Mouse (Mus musculus) bone marrow macrophage, adult 2 months (primary cell): ENCODE results near the gene Fam186b. TPM values are rescaled to one million over a fixed set of nuclear protein-coding genes. Genes with fewer than 3 reads are reported as not detected.
"Not testable (repeated sequence)": the region's sequence is repeated elsewhere in the genome, so short reads cannot be mapped to it uniquely, and the experiment has no call there.

Experiments
- H3K27ac ChIP-seq: 2 replicates; pipeline ENCODE4 v1.5.1; 2012; ENCODE audit warnings: low read depth, low read length; ENCODE audit not compliant: insufficient read depth
- H3K4me1 ChIP-seq: 2 replicates; pipeline ENCODE4 v1.6.1; 2012; ENCODE audit warnings: low read length; ENCODE audit not compliant: control insufficient read depth, insufficient read depth
- H3K4me3 ChIP-seq: 2 replicates; pipeline ENCODE4 v1.5.1; 2012; ENCODE audit warnings: mild to moderate bottlenecking, low read length, moderate library complexity; ENCODE audit not compliant: insufficient read depth
- CTCF ChIP-seq: IDR thresholded peaks from 2 replicates; pipeline ENCODE4 v1.5.1; 2012; ENCODE audit warnings: low read depth, mild to moderate bottlenecking, low read length, moderate library complexity
- POLR2A ChIP-seq: IDR thresholded peaks from 2 replicates; pipeline ENCODE4 v1.6.1; 2012; ENCODE audit warnings: mild to moderate bottlenecking, low read depth, low read length, borderline replicate concordance
- polyA plus RNA-seq: library from polyadenylated mRNA; stranded (reverse); fragments of >200 nt; gene quantifications from 2 replicates; pipeline ENCODE4 v1.2.4, GENCODE M21; 2012; ENCODE audit not compliant: missing spikeins, insufficient read depth, insufficient read length

Gene Fam186b
- polyA plus RNA-seq, 1 experiment = not detected

DNA sequence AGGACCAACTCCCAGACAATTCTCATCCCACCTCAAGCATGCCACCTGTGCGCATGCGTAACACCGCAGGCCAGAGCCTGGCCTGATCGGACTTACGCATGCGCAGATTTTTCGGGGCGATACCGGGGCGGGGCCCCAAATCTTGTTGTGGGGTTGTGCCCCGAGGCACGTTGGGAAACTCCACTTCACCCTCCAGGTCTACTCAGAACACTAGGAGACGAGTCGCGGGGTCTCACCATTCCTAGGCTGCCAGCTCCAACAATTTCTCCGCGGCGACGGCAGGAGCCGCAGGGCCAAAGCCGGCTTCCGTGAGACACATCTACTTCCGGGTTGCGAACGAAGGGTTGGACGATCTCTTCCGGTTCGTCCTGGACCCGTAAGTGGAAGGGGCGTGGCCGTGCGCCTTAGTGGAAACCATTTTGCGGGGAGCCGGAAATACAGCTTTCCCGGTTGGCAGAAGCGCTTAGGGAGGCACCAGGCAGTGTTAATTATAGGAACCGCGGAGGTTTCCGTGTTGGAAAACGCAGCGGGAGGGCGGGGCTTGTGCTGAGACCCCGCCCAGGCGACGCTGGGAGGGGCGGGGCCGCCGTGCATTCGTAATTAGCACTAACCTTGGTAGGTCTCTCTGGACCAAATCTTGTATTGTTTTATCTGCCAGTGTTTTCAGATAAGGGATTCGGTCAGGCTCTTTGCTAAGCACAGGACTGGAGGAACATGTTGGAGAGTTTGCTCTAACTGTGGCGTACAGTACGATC is 43.9 kb downstream of the Fam186b start, which contains the start of gene Mcrs1:
Gene Mcrs1 (minus strand): TSS at position 336 of the 755 bp plus-strand sequence.
- Histone ChIP-seq H3K4me1 (peaks cover 15% of the 10 kb centered on the region), H3K27ac (peak within 1 kb of the TSS; percentile 96)
- TF ChIP-seq POLR2A = no peak; the same call in 1 of the 2 replicates
- no peak for TF ChIP-seq CTCF

DNA sequence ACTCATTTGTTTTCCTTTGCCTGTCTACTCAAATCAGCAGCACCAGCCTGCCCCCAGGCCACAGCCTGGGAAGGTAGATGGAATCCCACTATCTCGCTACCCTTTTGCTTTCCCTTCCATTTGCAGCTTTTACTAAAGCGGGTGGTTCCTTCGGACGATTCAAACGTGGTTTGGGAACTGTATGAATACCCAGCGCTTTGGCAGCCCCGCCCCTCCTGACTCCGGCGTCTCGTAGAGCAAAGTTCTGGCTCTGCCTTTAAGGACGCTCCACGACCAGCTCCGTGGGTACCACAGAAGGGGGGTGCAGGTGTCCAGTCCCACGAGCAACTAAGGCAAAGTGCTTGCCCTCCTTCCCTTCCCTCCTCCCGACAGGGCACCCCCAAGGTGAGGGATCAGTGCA is 44.6 kb downstream of the Fam186b start:
- not testable (repeated sequence) for H3K27ac ChIP-seq
- Histone ChIP-seq H3K4me3 (peak overlapping the region; percentile 76), H3K4me1 (peaks cover 15% of the 10 kb centered on the region)

More for the DNA sequence above, 43.9 kb downstream of the Fam186b start, which contains the start of gene Mcrs1:
- H3K4me3 ChIP-seq = peak within 1 kb of the TSS; percentile 76

DNA sequence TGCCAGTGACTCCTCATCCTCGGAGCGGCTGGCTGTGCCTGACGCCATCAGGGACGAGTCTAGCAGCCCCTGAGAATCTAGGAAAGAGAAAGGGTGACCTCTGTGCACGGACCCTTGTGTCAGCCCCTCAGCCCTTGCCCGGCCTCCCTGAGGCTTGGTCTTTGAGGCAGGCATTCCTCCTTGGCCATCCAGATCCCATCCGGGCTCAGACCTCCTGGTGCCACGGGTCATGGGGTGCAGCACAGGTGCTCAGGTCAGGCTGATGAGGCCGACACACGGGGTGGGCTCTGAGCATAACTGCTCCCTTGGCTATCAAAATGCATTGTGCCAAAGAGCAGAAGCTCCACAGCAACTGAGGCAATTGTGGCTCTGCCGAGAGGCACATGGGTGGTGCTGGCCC is 45.8 kb downstream of the Fam186b start:
- no peak for TF ChIP-seq CTCF
- TF ChIP-seq POLR2A = no peak
- peaks cover 13% of the 10 kb centered on the region for H3K4me1 ChIP-seq
- no peak overlapping the region for H3K27ac ChIP-seq
- H3K4me3 ChIP-seq = no peak overlapping the region

DNA sequence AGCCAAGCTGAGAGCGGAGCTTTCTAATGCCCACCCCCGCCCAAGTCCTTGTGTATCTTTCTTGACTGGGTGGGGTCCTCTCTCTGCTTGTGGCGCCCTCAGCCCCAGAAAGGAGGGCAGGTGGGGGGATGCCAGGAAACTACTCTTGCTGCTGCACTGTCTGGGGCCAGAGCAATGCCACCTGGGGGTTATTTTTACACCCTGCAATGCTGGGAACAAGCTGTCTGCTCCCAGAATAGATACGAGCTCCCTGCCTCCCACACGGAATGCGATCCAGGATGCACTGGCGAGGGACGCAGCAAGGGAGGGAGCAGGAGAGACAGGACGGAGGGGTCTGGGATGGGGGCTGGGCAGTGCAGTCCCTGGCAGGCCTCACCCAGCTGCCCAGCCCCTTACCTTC is 46.7 kb downstream of the Fam186b start:
- Histone ChIP-seq H3K27ac (no peak overlapping the region), H3K4me1 (peaks cover 8% of the 10 kb centered on the region), H3K4me3 (no peak overlapping the region)
- TF ChIP-seq POLR2A = no peak
- no peak for TF ChIP-seq CTCF

DNA sequence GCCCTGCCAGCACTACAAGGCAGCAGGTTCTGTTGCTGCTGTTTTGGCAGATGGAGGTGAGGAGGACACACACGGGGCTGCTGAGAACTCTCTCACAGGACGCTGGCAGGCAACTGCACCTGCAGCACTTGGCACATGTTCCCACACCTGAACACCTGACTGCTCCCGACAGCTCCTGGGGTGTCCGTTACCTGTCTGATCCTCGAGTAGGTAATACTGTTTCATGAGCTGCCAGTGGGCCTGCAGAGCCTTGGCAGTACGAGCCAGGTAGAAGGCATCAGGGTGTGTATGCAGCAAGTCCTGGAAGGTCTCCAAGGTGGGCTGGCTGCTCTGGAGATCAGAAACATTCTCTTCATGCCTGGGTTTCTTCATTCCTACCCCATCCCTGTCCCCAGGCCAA is 49.0 kb downstream of the Fam186b start:
- not testable (repeated sequence) for H3K27ac ChIP-seq, H3K4me3 ChIP-seq, H3K4me1 ChIP-seq

DNA sequence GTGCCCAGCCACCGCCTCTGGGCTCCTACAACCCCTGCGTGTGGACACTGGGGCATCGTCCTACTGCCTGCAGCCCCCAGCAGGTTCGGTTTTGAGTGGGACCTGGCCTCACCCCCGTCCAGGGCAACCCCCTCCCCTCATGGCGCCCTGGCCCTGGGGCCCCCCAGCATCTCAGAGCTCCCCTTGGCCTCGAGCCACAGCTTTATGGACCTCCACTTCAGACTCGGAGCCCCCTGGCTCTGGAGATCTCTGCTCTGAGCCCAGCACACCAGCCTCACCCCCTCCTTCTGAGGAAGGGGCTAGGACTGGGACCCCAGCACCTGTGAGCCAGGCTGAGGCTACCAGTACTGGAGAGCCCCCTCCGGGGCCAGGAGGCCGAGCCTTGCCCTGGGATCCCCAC is 53.6 kb downstream of the Fam186b start:
- H3K4me3 ChIP-seq = no peak overlapping the region
- no peaks in the 10 kb centered on the region for H3K4me1 ChIP-seq
- H3K27ac ChIP-seq = no peak overlapping the region
- TF ChIP-seq CTCF (no peak), POLR2A (no peak)

DNA sequence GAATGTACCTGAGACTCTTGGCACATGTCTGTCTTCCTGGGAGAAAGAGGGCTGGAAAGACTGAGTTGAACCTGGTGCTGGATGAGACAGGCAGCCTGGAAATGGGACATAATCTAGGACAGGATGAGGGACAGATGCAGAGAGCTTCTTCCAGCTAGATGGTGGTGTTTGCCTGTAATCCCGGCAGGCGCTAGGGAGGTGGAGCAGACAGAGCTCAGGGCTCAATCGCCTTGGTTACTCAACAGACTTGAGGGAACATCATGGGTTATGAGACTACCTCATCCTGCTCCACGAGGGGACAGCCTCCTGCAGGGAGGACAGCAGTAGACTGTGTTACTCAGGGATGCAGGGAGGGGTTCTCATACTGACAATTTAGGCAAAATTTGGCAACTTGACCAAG is 54.4 kb downstream of the Fam186b start:
- H3K27ac ChIP-seq = no peak overlapping the region
- no peak overlapping the region for H3K4me3 ChIP-seq
- no peak for TF ChIP-seq CTCF
- no peak for TF ChIP-seq POLR2A
- H3K4me1 ChIP-seq = no peaks in the 10 kb centered on the region

DNA sequence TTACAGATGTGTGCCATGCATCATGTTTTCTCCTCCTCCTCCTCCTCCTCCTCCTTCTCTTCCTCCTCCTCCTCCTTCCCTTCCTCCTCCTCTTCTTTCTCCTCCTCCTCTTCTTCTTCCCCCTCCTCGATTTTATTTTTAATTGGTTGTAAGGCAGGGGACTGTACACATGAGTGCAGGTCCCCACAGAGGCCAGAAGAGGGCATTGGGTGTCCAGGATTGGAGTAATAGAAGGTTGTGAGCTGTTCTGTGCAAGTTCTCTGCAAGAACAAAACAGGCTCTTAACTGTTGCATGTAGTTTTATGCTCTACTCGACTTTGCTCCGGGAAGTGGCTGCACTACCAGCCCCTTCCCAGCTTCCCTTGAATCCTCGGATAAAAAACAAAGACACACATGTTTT is 55.6 kb downstream of the Fam186b start:
- Histone ChIP-seq H3K4me3 (no peak overlapping the region), H3K4me1 (no peaks in the 10 kb centered on the region), H3K27ac (no peak overlapping the region)
- no peak for TF ChIP-seq POLR2A
- TF ChIP-seq CTCF = no peak

DNA sequence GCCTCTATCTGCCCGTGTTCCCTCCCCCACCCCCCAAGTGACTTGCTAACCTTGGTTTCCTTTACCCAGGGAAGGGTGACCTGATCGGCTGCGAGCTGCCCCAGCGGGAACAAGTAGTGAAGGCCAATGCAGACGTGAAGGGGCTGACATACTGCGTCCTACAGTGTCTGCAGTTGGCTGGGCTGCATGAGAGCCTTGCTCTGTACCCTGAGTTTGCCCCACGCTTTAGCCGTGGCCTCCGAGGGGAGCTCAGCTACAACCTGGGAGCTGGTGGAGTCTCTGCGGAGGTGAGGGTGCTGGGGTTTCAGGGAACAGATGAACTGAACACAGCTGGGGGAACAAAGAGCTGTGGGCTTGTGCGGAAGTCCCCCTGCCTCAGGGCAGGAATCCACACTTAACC is 57.7 kb downstream of the Fam186b start:
- no peaks in the 10 kb centered on the region for H3K4me1 ChIP-seq
- no peak for TF ChIP-seq CTCF
- TF ChIP-seq POLR2A = no peak
- H3K4me3 ChIP-seq = no peak overlapping the region
- H3K27ac ChIP-seq = no peak overlapping the region

DNA sequence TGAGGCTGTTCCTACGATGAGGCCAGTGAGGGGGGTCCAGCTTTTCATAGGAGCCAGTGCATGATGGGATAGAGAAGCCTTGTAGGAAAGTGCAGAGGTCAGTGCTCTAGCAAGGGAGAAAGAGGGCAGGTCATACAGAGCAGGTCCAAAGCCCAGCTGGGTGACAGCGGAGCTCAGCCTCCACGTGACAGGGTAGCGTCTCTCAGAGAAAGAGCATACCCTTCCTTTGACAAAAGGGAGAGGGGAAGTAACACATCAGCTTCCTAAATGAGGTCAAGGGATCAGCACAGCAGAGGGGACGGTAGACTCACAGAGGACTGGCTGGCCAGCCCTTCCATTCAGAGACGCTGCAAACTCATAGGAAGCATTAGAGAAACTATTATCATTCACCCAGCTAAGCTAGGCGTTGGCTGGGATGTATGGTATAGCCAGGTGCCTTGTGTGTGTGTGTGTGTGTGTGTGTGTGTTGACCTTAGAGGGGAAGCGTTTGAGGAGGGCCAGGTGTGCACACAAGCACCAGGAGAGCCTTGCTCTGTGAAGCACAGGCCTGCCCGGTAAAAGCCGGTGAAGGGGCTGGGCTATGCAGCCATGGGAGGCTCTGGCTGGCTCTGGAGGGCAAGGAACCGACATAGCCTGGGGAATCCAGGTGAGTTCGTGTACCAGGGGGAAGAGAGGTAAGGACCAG is 61.2 kb downstream of the Fam186b start:
- Histone ChIP-seq H3K27ac (no peak overlapping the region), H3K4me3 (no peak overlapping the region), H3K4me1 (no peaks in the 10 kb centered on the region)
- TF ChIP-seq POLR2A (no peak), CTCF (no peak)
